Mouse (Mus musculus) cerebellum, adult 2 months (tissue): Measurements from ENCODE around the gene Wdr5.

ENCODE experiments used
- CTCF ChIP-seq: fragments of 200-500 bp; IDR thresholded peaks from 2 replicates; pipeline ENCODE4 v1.5.1; 2011; ENCODE audit warnings: low read depth, mild to moderate bottlenecking, control low read depth, low read length, moderate library complexity, borderline replicate concordance; ENCODE audit not compliant: insufficient read depth
- POLR2A ChIP-seq: fragments of 200-500 bp; IDR thresholded peaks from 2 replicates; pipeline ENCODE4 v1.6.1; 2011; ENCODE audit warnings: low read length, control low read depth, borderline replicate concordance; ENCODE audit not compliant: insufficient read depth

DNA sequence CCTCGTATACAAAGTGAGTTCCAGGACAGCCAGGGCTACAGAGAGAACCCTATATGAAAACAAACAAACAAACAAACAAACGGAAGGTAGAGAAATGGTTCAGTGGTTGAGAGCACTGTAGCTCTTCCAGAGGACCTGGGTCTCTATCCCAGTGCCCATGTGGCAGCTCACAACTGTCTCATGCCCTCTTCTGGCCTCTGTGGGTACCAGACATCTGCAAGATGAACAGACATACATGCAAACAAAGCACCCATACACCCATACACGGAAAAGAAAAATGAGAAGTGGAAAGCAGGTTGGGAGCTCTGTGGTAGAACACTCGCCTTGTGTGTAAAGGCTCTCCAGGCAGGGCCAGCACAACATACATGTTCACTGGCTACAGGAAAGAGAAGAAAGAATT lies 34.6 kb upstream of the Wdr5 start:
- TF ChIP-seq CTCF (no peak), POLR2A (no peak)
